Mouse (Mus musculus): Measurements from ENCODE around the gene Sin3a. TPM values are rescaled to one million over a fixed set of nuclear protein-coding genes. Genes with fewer than 3 reads are reported as not detected.

Sin3a gene
- total and polyA plus RNA-seq, 2 experiments from 2014 or later = 12.1 to 39.6 TPM

DNA sequence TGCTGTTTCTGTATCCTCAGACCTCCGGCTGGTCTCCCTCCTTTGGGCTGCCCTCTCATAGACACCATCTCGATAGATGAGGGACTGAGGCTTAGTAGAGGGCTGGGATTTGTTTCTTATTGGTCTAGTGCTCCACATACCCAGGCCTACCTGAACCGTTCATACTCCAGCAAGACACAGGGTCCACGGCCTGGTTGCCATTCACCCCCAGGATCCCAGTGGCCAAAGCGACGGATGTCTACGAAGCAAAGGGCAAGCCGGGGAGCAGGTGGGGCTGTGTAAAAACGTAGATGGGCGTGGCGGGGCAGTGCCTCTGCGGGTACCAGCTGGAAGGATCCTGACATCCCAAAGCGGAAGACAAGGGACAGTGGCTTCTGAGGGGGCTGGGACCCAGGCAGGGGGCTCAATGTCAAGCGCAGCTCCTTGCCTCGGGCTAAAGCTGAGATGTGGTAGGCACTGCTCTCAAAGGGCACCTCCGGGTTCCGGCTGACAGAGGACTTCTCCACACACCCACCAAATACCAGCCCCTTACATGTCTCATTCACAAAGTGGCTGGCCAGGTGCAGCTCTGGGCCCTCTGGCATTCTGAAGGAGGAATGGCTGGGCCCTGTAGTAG, 74.7 kb downstream of the Sin3a start:
- DNase-seq (ENCODE audit: low spot score) = no peak
- H3K4me1 ChIP-seq (ENCODE audit: control insufficient read depth, insufficient read depth) = peaks cover 6% of the 10 kb centered on the region
- H3K36me3 ChIP-seq (replicated peaks; ENCODE audit: control insufficient read depth, insufficient read depth, low read length) = peaks cover 8% of the 10 kb centered on the region
- no peak overlapping the region; the same call in 1 of the 2 replicates for H3K4me2 ChIP-seq (ENCODE audit: low read depth, low read length)
- no peak overlapping the region for H3K4me3 ChIP-seq (ENCODE audit: low read depth, low read length)
- 0 out of 2 replicates have a peak overlapping the region, but pooled peaks have one; percentile 58 for H3K9ac ChIP-seq (replicated peaks; ENCODE audit: low read depth, low read length)
- H3K27ac ChIP-seq (ENCODE audit: low read depth) = no peak overlapping the region
- WGBS = 85% methylated on average over 17 of the region's 17 CpGs
- H3K27me3 ChIP-seq (ENCODE audit: control insufficient read depth, insufficient read depth, low read length) = no peaks in the 10 kb centered on the region
- no peak for ATAC-seq (ENCODE audit: insufficient read depth, low read depth)
- no peak for TF ChIP-seq CTCF (IDR thresholded peaks at IDR 0.05; ENCODE audit: low read depth)
- TF ChIP-seq EP300 (IDR thresholded peaks at IDR 0.05; ENCODE audit: low read depth) = no peak
- H3K9me3 ChIP-seq (replicated peaks; ENCODE audit: control insufficient read depth, low read length) = no peaks in the 10 kb centered on the region

GRCm38 (mm10) chr9:57147205-57148143, 75.6 kb downstream of the Sin3a start:
- Histone ChIP-seq H3K27me3 (ENCODE audit: control insufficient read depth, insufficient read depth, low read length) (no peaks in the 10 kb centered on the region), H3K4me3 (ENCODE audit: low read depth, low read length) (peak overlapping the region; percentile 56), H3K36me3 (replicated peaks; ENCODE audit: control insufficient read depth, insufficient read depth, low read length) (peaks cover 4% of the 10 kb centered on the region; the same call in 1 of the 2 replicates), H3K4me1 (ENCODE audit: control insufficient read depth, insufficient read depth) (peaks cover 6% of the 10 kb centered on the region), H3K4me2 (ENCODE audit: low read depth, low read length) (peak overlapping the region; percentile 74), H3K27ac (ENCODE audit: low read depth) (peak overlapping the region; percentile 82), H3K9ac (replicated peaks; ENCODE audit: low read depth, low read length) (peak overlapping the region; percentile 58), H3K9me3 (replicated peaks; ENCODE audit: control insufficient read depth, low read length) (no peaks in the 10 kb centered on the region)
- TF ChIP-seq CTCF (IDR thresholded peaks at IDR 0.05; ENCODE audit: low read depth) (no peak), EP300 (IDR thresholded peaks at IDR 0.05; ENCODE audit: low read depth) (no peak; the same call in 1 of the 2 replicates)
- WGBS = 5% methylated on average over 19 of the region's 19 CpGs
- ATAC-seq (ENCODE audit: insufficient read depth, low read depth) = peak; percentile 42; the same call in 1 of the 2 replicates
- peak; percentile 15 for DNase-seq (ENCODE audit: low spot score)

DNA sequence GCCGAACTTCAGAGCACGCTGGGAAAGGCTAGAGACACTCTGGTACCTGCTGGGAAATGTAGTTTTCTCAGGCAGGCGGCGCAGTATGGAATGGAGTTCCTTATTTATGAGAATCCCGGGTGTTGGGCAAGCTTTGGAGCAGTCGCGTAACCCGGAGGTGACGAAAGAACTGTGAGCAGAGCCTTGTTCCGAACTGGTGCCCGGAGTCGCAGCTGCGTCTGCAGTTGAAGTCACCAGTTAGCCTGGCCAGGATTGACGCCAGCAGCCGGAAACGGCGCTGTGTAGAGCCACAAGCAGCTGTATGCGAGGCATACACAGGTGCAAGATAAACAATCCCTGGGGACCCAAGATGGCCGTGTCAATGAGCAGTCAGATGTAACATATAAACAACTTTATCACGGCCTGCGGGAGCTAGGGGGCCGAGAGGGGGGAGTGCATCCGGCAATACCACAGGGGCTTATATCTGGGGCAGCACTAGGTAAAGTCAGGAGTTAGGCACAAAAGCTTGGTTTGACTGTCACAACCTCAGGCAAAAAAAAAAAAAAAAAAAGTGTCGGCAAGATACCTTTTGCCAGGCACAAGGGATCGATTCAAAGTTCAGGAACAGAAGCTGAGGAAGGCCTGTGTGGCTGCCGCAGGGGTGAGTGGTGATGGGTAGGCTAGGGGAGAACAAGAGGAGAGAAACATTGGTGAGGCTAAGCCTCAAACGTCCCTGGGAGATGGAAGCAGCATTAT, 76.5 kb downstream of the Sin3a start, which contains the start of gene Neil1:
TSS of gene Neil1 (minus strand) at position 162 of the 735 bp plus-strand sequence.
- Histone ChIP-seq H3K27me3 (ENCODE audit: control insufficient read depth, insufficient read depth, low read length) (no peaks in the 10 kb centered on the region), H3K4me2 (ENCODE audit: low read depth, low read length) (peak within 1 kb of the TSS; percentile 74), H3K36me3 (replicated peaks; ENCODE audit: control insufficient read depth, insufficient read depth, low read length) (peaks cover under 1% of the 10 kb centered on the region; the same call in 1 of the 2 replicates), H3K9ac (replicated peaks; ENCODE audit: low read depth, low read length) (peak within 1 kb of the TSS; percentile 58), H3K27ac (ENCODE audit: low read depth) (peak within 1 kb of the TSS; percentile 82), H3K9me3 (replicated peaks; ENCODE audit: control insufficient read depth, low read length) (no peaks in the 10 kb centered on the region), H3K4me3 (ENCODE audit: low read depth, low read length) (peak within 1 kb of the TSS; percentile 56), H3K4me1 (ENCODE audit: control insufficient read depth, insufficient read depth) (peaks cover 6% of the 10 kb centered on the region)
- TF ChIP-seq EP300 (IDR thresholded peaks at IDR 0.05; ENCODE audit: low read depth) = peak; percentile 50; the same call in 1 of the 2 replicates
- TF ChIP-seq CTCF (IDR thresholded peaks at IDR 0.05; ENCODE audit: low read depth) = no peak
- ATAC-seq (ENCODE audit: insufficient read depth, low read depth) = peak; percentile 88
- WGBS = 1% methylated on average over 27 of the region's 27 CpGs
- peak; percentile 93 for DNase-seq (ENCODE audit: low spot score)

DNA sequence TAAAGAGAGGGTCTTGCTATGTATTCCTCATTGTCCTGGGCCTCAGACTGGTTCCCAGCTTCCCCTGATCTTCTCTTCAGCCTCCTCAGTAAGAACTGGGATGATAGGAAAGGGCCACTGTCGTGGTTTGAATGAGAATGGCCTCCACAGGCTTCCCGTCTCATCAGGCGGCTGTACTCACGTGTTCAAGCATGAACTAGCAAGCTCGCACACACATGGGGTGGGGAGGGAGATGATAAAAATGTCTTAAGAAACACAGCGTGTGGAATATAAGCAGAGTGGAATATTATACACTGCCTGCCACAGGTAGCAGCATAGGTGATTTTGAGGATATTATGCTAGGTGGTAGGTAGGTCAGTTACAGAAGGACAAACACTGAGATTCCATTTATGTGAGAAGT, 77.2 kb downstream of the Sin3a start:
- WGBS = 73% methylated on average over 6 of the region's 6 CpGs
- Histone ChIP-seq H3K9ac (replicated peaks; ENCODE audit: low read depth, low read length) (no peak overlapping the region), H3K27ac (ENCODE audit: low read depth) (peak overlapping the region; percentile 82)

GRCm38 (mm10) chr9:57150192-57150591, 78.4 kb downstream of the Sin3a start:
- DNase-seq (ENCODE audit: low spot score) (no peak), ATAC-seq (ENCODE audit: insufficient read depth, low read depth) (no peak)
- peaks cover 6% of the 10 kb centered on the region for H3K36me3 ChIP-seq (replicated peaks; ENCODE audit: control insufficient read depth, insufficient read depth, low read length)
- H3K27me3 ChIP-seq (ENCODE audit: control insufficient read depth, insufficient read depth, low read length) = no peaks in the 10 kb centered on the region
- H3K9me3 ChIP-seq (replicated peaks; ENCODE audit: control insufficient read depth, low read length) = no peaks in the 10 kb centered on the region
- H3K9ac ChIP-seq (replicated peaks; ENCODE audit: low read depth, low read length) = no peak overlapping the region
- WGBS = 73% methylated on average over 5 of the region's 5 CpGs
- no peak overlapping the region for H3K4me3 ChIP-seq (ENCODE audit: low read depth, low read length)
- H3K4me1 ChIP-seq (ENCODE audit: control insufficient read depth, insufficient read depth) = peaks cover 6% of the 10 kb centered on the region
- no peak overlapping the region for H3K4me2 ChIP-seq (ENCODE audit: low read depth, low read length)
- TF ChIP-seq EP300 (IDR thresholded peaks at IDR 0.05; ENCODE audit: low read depth) = no peak
- H3K27ac ChIP-seq (ENCODE audit: low read depth) = no peak overlapping the region

More for the DNA sequence above, 77.2 kb downstream of the Sin3a start:
- Histone ChIP-seq H3K36me3 (replicated peaks; ENCODE audit: control insufficient read depth, insufficient read depth, low read length) (no peaks in the 10 kb centered on the region; the same call in 1 of the 2 replicates), H3K4me3 (ENCODE audit: low read depth, low read length) (no peak overlapping the region), H3K4me2 (ENCODE audit: low read depth, low read length) (peak overlapping the region; percentile 74; the same call in 1 of the 2 replicates), H3K27me3 (ENCODE audit: control insufficient read depth, insufficient read depth, low read length) (no peaks in the 10 kb centered on the region), H3K4me1 (ENCODE audit: control insufficient read depth, insufficient read depth) (peaks cover 6% of the 10 kb centered on the region), H3K9me3 (replicated peaks; ENCODE audit: control insufficient read depth, low read length) (no peaks in the 10 kb centered on the region)
- no peak for ATAC-seq (ENCODE audit: insufficient read depth, low read depth)
- DNase-seq (ENCODE audit: low spot score) = no peak
- TF ChIP-seq CTCF (IDR thresholded peaks at IDR 0.05; ENCODE audit: low read depth) (no peak), EP300 (IDR thresholded peaks at IDR 0.05; ENCODE audit: low read depth) (no peak)
